Mouse (Mus musculus) adrenal gland, adult (tissue): Measurements from ENCODE around the gene Chrna9.

Experiments used
- DNase-seq, 2 experiments: peaks; one replicate each; pipeline ENCODE4 v3.0.0; 2022 to 2023; ENCODE audit warnings: low spot score in 1 of 2; ENCODE audit not compliant: inconsistent age in 2 of 2

The Chrna9 gene

DNA sequence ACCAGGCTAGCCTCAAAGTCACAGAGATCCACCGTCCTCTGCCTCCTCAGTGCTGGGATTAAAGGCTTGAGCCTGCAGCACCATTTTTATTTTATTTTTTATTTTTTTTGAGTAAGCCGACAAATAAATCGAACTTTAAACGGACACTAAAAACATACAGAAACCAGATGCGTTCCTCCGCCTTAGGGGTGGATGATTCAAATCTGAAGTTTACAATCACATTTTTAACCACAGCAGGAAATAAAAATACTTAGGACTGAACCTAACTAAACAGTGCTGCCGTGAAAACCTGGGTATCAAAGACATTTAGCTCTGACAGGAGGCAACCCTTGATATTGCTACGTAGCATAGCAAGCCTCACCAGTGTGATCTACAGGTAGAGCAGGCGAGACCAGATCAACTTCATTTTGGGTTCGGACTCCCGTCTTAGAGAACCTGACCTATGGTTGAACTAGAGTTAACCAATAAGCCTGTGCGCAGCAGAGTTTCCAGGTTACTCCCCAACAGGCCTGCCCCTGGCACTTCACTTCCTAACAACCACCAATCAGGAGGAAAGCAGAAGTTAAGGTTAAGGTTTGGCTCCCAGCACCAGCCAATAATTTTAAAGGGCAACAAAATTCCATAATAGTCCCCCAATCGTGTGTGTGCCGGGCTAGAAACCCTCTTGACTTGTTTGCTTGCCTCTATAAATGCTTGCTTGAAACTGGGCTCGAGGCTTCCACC lies 73.7 kb downstream of the Chrna9 start:
- no peak for DNase-seq

DNA sequence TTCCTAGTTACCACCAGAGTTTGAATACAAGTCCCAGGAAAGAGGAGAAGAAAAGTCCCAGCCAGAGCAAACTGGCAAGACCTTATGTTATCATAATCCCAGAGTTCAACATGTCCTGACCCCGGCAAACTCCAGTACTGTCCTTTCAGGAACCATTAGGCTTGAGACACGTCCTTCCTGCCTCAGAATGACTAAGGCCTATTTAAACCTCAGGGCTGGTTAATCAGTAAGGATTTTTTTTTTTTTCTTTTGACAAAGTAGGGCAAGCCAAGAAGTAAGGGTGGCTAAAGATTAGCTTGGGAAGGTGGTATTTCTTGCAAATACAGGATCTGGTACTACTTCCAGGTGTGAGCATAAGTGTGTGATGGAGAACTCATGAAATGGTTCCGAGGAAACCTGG lies 79.3 kb downstream of the Chrna9 start:
- peak; percentile 30 to 49 for DNase-seq

DNA sequence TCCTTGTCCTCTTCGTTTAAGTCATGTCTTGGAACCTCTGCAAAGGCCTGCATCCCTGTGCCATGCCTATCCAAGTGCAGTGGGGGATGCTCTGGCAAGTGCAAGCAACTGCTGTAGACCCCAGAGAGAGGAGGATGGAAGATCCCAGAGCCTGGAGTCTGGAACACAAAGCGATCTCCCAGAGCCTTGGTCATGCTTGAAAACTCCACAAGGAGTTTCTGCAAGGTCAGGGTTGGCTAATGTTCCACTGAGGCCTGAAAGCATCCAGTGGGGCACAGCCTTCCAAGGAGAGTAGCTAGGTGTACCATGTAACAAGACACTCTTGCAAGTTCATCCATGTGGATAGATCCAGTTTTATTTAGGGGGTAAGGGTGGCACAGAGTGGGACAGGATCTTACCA lies 79.7 kb downstream of the Chrna9 start:
- no peak for DNase-seq

GRCm38 (mm10) chr5:66015449-66015961 lies 80.8 kb downstream of the Chrna9 start:
- peak in 1 of 2 experiments; percentile 54 for DNase-seq

DNA sequence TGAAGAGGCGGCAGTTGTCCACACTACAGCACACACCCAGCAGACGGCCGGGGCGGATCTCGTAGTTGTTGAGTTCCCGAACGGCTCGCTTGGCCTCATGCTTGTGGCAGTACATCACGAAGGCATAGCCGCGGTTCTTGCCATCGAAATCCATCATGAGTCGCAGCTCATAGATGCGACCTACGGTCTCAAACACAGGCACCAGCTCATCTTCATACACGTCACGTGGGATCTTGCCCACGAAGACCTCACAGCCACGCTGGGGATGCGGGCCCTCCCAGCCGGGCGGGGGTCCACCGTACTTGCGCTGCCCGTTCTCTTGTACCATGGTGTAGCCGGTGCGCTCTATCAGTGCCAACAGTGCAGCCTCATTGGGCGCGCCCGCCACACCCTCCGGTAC lies 92.1 kb downstream of the Chrna9 start:
- no peak for DNase-seq
